Mouse (Mus musculus): ENCODE measurements around the gene Ndufs5.

DNA sequence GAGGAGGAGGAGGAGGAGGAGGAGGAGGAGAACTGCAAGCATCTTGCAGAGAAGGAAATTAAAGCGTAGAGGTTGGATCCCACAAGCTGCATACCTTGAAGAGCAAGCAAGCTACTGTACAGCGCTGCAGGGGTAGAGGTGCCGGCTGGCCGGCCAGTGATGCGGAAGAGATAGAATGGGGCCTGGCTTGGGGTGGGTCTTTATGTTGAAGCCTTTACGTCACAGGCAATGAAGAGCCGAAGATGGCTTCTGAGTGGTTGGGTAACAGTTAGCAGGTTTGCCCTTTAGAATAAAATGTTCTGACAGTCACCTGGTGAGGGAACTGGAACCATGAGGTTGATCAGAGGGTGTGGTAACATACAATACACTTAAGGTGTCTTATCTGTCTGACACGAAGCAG lies 35.7 kb downstream of the Ndufs5 start:
- TF ChIP-seq CTCF (IDR thresholded peaks at IDR 0.05) (no peak), EP300 (IDR thresholded peaks at IDR 0.05) (no peak)
